Comparison of ENCODE assay signal across 18 mouse cellular contexts in the genomic region with DNA sequence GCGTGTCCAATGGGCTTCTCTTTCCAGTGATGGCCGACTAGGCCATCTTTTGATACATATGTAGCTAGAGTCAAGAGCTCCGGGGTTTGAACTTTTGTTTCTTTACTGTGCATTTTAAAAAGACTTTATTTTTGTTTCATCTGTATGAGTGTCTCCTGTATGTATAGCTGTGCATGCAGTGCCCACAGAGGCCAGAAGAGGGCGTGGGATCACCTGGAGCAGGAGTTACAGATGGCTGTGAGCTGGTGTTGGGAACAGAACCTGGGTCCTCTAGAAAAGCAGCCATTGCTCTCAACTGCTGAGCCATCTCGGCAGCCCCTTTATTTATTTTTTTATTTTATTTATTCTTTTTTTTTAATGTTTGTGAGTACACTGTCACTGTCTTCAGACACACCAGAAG.
DNase-seq lines count a peak whose midpoint lies in the region; TF ChIP-seq lines count a peak whose summit lies in the region.
"Had no signal": no experiment of that assay in that cellular context is flagged by ENCODE, and none has a peak within 500 bp of the region (broad histone marks: within the 10 kb centered on the region; RNA-seq: fewer than 3 reads in every experiment).

No protein-coding gene starts in this region.

- no peak for DNase-seq in layer of hippocampus, adult 2 months (ENCODE audit: low spot score in 2 of 2)
- DNase-seq in layer of hippocampus, postnatal 14 days (ENCODE audit: low spot score in 2 of 2), result no peak
- DNase-seq in testis, postnatal 10 days (ENCODE audit: low spot score), result no peak
- peak; percentile 18 for DNase-seq in WW6 (ENCODE audit: low read depth, low spot score)
- DNase-seq in adrenal gland, adult 8-10 months, result no peak
- no peak for DNase-seq in adipocyte (ENCODE audit: low spot score)
- DNase-seq: adrenal gland, postnatal 25 days; gastrocnemius, postnatal 25 days; retina, postnatal 1 day; spleen, adult 18-20 months had no signal

- no peak overlapping the region for H3K27ac ChIP-seq in layer of hippocampus, adult 2 months
- no peak overlapping the region for H3K27ac ChIP-seq in testis, adult 2 months (ENCODE audit: control insufficient read depth, insufficient read depth, low read depth, low read length)
- H3K27ac ChIP-seq: embryonic facial prominence, embryonic 10.5 days; kidney, embryonic 15.5 days; limb, embryonic 13.5 days; midbrain, embryonic 10.5 days; neural tube, embryonic 15.5 days; stomach, embryonic 15.5 days had no signal

- H3K27me3 ChIP-seq in testis, adult 2 months (ENCODE audit: control insufficient read depth, insufficient read depth, low read length), result no peaks in the 10 kb centered on the region
- H3K27me3 ChIP-seq: kidney, embryonic 15.5 days; limb, embryonic 13.5 days; neural tube, embryonic 15.5 days; stomach, embryonic 15.5 days had no signal

- TF ChIP-seq CTCF in layer of hippocampus, adult 2 months (conservative IDR thresholded peaks at IDR 0.05), result peak; percentile 50
- peak; percentile 62; the same call in 1 of the 2 replicates for TF ChIP-seq CTCF in testis, adult 2 months (IDR thresholded peaks at IDR 0.05; ENCODE audit: control insufficient read depth, insufficient read depth, insufficient replicate concordance, low read depth, low read length)

- no peaks in the 10 kb centered on the region for H3K36me3 ChIP-seq in testis, adult 2 months (ENCODE audit: control insufficient read depth, insufficient read depth, low read length)
- H3K36me3 ChIP-seq: midbrain, embryonic 10.5 days; neural tube, embryonic 15.5 days; stomach, embryonic 15.5 days had no signal

- TF ChIP-seq POLR2A in testis, adult 2 months (IDR thresholded peaks at IDR 0.05; ENCODE audit: control insufficient read depth, low read depth, low read length), result no peak

- H3K4me3 ChIP-seq in layer of hippocampus, adult 2 months, result no peak overlapping the region
- H3K4me3 ChIP-seq in testis, adult 2 months (ENCODE audit: control insufficient read depth, low read depth, low read length), result no peak overlapping the region
- H3K4me3 ChIP-seq: embryonic facial prominence, embryonic 10.5 days; erythroblast, embryonic 14.5 days; kidney, embryonic 15.5 days; limb, embryonic 13.5 days; midbrain, embryonic 10.5 days; neural tube, embryonic 15.5 days; stomach, embryonic 15.5 days had no signal

- H3K4me1 ChIP-seq in testis, adult 2 months (ENCODE audit: control insufficient read depth, insufficient read depth, low read length), result no peaks in the 10 kb centered on the region
